Mouse (Mus musculus) kidney, postnatal 10 days (tissue): ENCODE measurements around the gene BC048562.

Experiments
- DNase-seq: peaks from one replicate; pipeline ENCODE4 v3.0.0; 2021; ENCODE audit warnings: mixed read lengths

The BC048562 gene

GRCm38 (mm10) chr9:108481520-108482210 lies 45.4 kb downstream of the BC048562 start:
- no peak for DNase-seq

DNA sequence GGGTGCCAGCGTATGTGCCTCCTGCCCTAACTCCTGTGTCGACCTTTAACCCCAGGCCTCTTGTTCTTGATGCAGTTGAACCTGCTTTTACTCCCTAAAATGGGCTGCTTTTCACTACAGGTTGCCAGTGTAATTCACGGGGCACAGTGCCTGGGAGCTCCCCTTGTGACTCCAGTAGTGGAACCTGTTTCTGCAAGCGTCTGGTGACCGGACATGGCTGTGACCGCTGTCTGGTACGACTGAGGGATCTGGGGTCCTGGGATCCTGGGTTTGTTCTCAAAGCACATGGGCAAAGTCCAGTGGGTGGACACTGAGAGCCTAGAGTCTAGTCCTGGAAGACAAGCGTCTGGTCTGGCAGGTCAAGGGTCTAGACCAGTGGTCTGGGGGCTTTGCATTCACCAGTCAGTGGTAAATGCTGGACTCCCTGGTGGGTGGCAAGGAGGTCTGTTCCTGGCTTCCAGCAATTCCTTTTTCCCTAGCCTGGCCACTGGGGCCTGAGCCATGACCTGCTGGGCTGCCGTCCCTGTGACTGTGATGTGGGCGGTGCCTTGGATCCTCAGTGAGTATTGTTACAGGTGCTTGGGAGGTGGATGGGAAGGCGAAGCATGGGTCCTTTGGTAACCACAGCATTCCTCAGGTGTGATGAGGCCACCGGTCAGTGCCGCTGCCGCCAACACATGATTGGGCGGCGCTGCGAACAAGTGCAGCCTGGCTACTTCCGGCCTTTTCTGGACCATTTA lies 46.9 kb downstream of the BC048562 start:
- no peak for DNase-seq

GRCm38 (mm10) chr9:108484021-108484420 lies 47.7 kb downstream of the BC048562 start:
- no peak for DNase-seq

GRCm38 (mm10) chr9:108485301-108485875 lies 49.1 kb downstream of the BC048562 start:
- DNase-seq: no peak

GRCm38 (mm10) chr9:108486973-108487530 lies 50.8 kb downstream of the BC048562 start:
- no peak for DNase-seq

- no peak for DNase-seq
These were observed 52.1 kb downstream of the BC048562 start for GRCm38 (mm10) chr9:108488403-108488802.

- DNase-seq: no peak
These were observed 52.9 kb downstream of the BC048562 start for GRCm38 (mm10) chr9:108489215-108489614.

- no peak for DNase-seq
These were observed 53.6 kb downstream of the BC048562 start for GRCm38 (mm10) chr9:108489702-108490558.

DNA sequence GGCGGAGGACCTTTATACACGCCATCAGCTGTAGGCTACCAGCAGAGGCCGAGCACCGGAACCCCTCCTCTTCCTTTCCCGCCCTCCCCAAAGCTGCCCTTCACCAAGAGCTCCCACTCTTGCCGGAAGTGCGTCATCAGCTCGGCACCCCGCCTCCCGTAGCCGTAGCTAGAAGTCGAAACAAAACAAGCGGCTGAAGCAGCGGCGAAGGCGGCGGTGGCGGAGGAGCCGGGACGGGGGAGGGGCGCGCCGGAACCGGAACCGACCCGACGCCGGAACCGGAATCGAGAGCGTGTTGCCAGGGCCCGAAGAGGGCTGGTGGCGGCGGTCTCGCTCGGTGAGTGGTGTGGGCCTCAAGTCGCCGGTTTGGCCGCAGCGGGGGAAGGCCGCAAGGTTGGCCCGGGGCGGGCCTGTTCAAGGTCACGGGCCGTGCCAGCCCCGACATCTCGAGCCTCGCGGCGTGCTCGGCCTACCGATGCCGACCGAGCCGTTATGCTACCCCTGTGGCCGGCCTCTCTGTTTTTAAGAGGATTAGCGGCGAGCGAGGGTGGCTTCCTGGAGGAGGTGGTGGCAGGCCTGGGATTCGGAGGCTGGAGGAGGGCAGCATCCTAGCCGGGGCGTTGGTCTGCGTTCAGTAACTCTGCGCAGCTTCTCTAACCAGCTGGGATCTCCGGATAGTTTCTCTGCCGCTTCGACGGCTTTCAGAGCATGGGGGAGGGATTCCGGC lies 54.4 kb downstream of the BC048562 start, which contains the start of gene Usp19:
Gene Usp19 (plus strand): TSS at position 44 of the 727 bp plus-strand sequence.
- peak; percentile 99 for DNase-seq

DNA sequence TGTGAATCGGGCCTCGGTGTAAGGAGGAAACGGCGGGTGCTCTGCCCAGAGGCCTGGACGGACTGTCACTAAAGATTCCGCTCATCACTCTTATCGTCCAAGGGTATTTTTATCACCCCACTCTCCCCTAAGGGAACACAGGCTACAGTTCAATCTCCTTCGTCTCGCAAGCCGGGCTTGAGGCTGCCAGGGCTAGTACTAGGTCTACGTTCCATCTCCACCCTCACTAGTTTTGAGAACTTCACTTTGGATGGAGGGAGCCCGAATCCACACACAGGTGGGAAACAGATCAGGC lies 55.0 kb downstream of the BC048562 start:
- no peak for DNase-seq

- peak; percentile 51 for DNase-seq
These were observed 55.9 kb downstream of the BC048562 start for GRCm38 (mm10) chr9:108492043-108492750.

GRCm38 (mm10) chr9:108493246-108493645 lies 57.0 kb downstream of the BC048562 start:
- DNase-seq: no peak

DNA sequence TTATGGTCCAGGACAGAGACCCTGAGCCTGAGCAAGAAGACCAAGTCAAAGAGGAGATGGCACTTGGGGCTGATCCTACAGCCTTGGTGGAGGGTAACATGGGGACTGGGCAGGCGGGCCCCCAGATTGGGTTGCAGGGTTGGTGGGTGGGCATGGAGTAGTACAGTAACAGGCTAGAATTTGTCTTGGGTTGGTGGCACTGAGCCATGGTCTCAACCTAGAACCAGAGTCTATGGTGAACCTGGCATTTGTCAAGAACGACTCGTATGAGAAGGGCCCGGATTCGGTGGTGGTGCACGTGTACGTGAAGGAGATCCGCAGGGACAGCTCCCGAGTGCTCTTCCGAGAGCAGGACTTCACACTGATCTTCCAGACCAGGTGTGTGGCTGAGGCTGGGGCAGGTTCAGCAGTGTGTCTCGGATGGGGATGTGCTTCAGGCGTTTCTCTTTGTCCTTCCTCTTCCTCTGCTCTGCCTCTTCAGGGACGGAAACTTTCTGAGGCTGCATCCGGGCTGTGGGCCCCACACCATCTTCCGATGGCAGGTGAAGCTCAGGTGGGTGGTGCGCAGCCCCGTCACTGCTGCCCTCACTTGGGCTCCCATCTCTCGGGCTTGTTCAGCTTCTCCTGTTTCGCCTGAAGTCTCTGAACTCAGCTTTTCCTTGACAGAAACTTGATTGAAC lies 58.0 kb downstream of the BC048562 start:
- DNase-seq: no peak

DNA sequence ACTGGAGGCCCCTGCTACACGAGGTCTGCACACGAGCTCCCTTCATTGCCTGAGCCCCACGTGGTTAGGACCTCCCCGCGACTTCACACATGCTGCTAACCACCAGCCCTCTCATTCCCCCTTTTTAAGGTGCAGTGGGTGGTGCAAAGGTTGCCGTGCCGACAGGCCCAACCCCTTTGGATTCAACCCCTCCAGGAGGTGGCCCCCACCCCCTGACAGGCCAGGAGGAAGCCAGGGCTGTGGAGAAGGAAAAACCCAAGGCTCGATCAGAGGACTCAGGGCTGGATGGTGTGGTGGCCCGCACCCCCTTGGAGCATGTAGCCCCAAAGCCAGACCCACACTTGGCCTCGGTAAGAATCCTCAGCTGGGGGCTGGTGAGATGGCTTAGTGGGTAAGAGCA lies 58.6 kb downstream of the BC048562 start:
- DNase-seq: no peak
